Mouse (Mus musculus) brain, embryonic 18.5 days (tissue): ENCODE results near the gene Syt7.
A peak's percentile ranks its signal among the peaks of the same experiment; 100 is the strongest.

Experiments
- DNase-seq: peaks from one replicate; pipeline ENCODE4 v3.0.0-alpha.2; 2012; ENCODE audit warnings: low read depth, low spot score

Gene Syt7

GRCm38 (mm10) chr19:10387660-10388059 lies 1.2 kb upstream of the Syt7 start:
- no peak for DNase-seq

- DNase-seq, result no peak
Observed at GRCm38 (mm10) chr19:10389391-10390098, 655 bp downstream of the Syt7 start.

GRCm38 (mm10) chr19:10390099-10390680 lies 1.3 kb downstream of the Syt7 start:
- no peak for DNase-seq

- no peak for DNase-seq
Observed at GRCm38 (mm10) chr19:10391028-10391427, 2.1 kb downstream of the Syt7 start.

- no peak for DNase-seq
Observed at GRCm38 (mm10) chr19:10391995-10392394, 3.1 kb downstream of the Syt7 start.

- no peak for DNase-seq
Observed at GRCm38 (mm10) chr19:10393471-10393870, 4.6 kb downstream of the Syt7 start.

GRCm38 (mm10) chr19:10393874-10394500 lies 5.1 kb downstream of the Syt7 start:
- no peak for DNase-seq

- DNase-seq, result no peak
Observed at GRCm38 (mm10) chr19:10395174-10395573, 6.3 kb downstream of the Syt7 start.

- no peak for DNase-seq
Observed at GRCm38 (mm10) chr19:10396962-10397361, 8.1 kb downstream of the Syt7 start.

- DNase-seq, result no peak
Observed at GRCm38 (mm10) chr19:10397479-10398153, 8.7 kb downstream of the Syt7 start.

GRCm38 (mm10) chr19:10398296-10398695 lies 9.4 kb downstream of the Syt7 start:
- DNase-seq, result no peak

GRCm38 (mm10) chr19:10402771-10403494 lies 14.0 kb downstream of the Syt7 start:
- no peak for DNase-seq

- DNase-seq, result no peak
Observed at GRCm38 (mm10) chr19:10403593-10404380, 14.9 kb downstream of the Syt7 start.

GRCm38 (mm10) chr19:10404424-10404823 lies 15.5 kb downstream of the Syt7 start:
- DNase-seq, result no peak

- DNase-seq, result no peak
Observed at GRCm38 (mm10) chr19:10404911-10405310, 16.0 kb downstream of the Syt7 start.

GRCm38 (mm10) chr19:10413701-10414242 lies 24.9 kb downstream of the Syt7 start:
- DNase-seq, result peak; percentile 64

GRCm38 (mm10) chr19:10415508-10415907 lies 26.6 kb downstream of the Syt7 start:
- DNase-seq, result no peak

GRCm38 (mm10) chr19:10416889-10417288 lies 28.0 kb downstream of the Syt7 start:
- no peak for DNase-seq

- no peak for DNase-seq
Observed at GRCm38 (mm10) chr19:10417436-10417835, 28.5 kb downstream of the Syt7 start.
